Mouse (Mus musculus) brain, embryonic 14.5 days (tissue): ENCODE measurements around the gene Cryzl1.

Source experiments
- CTCF ChIP-seq: fragments of 200-500 bp; IDR thresholded peaks from 2 replicates; pipeline ENCODE4 v1.5.1; 2012; ENCODE audit warnings: inconsistent platforms, mild to moderate bottlenecking, moderate library complexity, borderline replicate concordance; ENCODE audit not compliant: insufficient read depth, insufficient read length; ENCODE audit errors: extremely low read depth
- POLR2A ChIP-seq: fragments of 200-500 bp; IDR thresholded peaks from 2 replicates; pipeline ENCODE4 v1.6.1; 2012; ENCODE audit warnings: mild to moderate bottlenecking, inconsistent platforms, borderline replicate concordance; ENCODE audit not compliant: poor library complexity, insufficient read depth, insufficient read length, severe bottlenecking; ENCODE audit errors: extremely low read depth

- no peak for TF ChIP-seq CTCF
- no peak for TF ChIP-seq POLR2A
These were observed 76.6 kb downstream of the Cryzl1 start for GRCm38 (mm10) chr16:91652191-91652590.
